Mouse (Mus musculus) erythroid progenitor cell, adult 5-6 weeks (primary cell): ENCODE measurements around the gene Mllt1. TPM values are rescaled to one million over a fixed set of nuclear protein-coding genes. Genes with fewer than 3 reads are reported as not detected.

Experiments used
- ATAC-seq: replicated peaks from 2 replicates; pipeline ENCODE4 v1.8.0; 2016; ENCODE audit warnings: moderate number of reproducible peaks, mild to moderate bottlenecking, moderate TSS enrichment, inconsistent platforms; ENCODE audit not compliant: poor library complexity, low FRiP score, severe bottlenecking
- total RNA-seq, 2 experiments: library from RNA; stranded (forward) in 1 of 2; stranded (reverse) in 1 of 2; fragments of 150-400 nt in 1 of 2; fragments of 186-747, 209-891 nt in 1 of 2; gene quantifications; 2 replicates each; pipeline versions ENCODE4 v1.2.3 to v1.2.4; 2015 to 2017; ENCODE audit warnings: low replicate concordance in 2 of 2

Mllt1 gene
- total RNA-seq, 2 experiments from 2014 or later: 3.4 to 6.4 TPM

DNA sequence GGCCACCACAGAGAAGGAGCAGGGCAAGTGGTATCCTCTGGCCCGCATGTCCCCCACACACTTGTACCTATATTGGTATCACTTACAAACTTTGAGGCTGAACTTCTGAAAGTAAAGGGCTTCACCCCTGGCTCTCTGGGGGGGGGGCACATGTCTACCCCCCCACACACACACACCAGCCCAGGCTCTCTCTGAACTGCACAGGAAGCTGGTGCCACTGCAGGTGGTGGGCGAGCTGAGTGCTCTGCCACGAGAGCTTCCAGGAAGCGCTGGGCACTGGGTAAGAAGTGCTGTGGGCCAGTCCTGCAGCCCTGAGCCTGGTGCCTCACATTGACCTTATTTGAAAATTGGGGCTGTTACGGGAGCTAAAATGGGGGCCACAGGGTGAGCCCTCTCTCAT lies 91.5 kb downstream of the Mllt1 start:
- ATAC-seq: no peak

Other genes with a start within 250 kb of the Mllt1 start
- 46.5 and 90.1 TPM in 2 replicates for gene Ndufa11, start 217.6 kb downstream of the Mllt1 start, total RNA-seq (2015; ENCODE audit: low replicate concordance)
- 54.2 and 67.9 TPM in 2 replicates for gene Ndufa11, start 217.6 kb downstream of the Mllt1 start, total RNA-seq (2017; ENCODE audit: low replicate concordance)
- gene Vmac, start 217.4 kb downstream of the Mllt1 start, total RNA-seq (2015; ENCODE audit: low replicate concordance): 2.1 and 2.2 TPM in 2 replicates
- gene Vmac, start 217.4 kb downstream of the Mllt1 start, total RNA-seq (2017; ENCODE audit: low replicate concordance): not detected in 2 replicates
- not detected in 2 replicates for gene Nrtn, start 177.9 kb downstream of the Mllt1 start, total RNA-seq (2015; ENCODE audit: low replicate concordance)
- gene Nrtn, start 177.9 kb downstream of the Mllt1 start, total RNA-seq (2017; ENCODE audit: low replicate concordance): not detected in 2 replicates
- 6.5 and 7.1 TPM in 2 replicates for gene Dus3l, start 170.7 kb downstream of the Mllt1 start, total RNA-seq (2015; ENCODE audit: low replicate concordance)
- 3.0 and 5.4 TPM in 2 replicates for gene Dus3l, start 170.7 kb downstream of the Mllt1 start, total RNA-seq (2017; ENCODE audit: low replicate concordance)
- not detected in 2 replicates for gene Prr22, start 165.2 kb downstream of the Mllt1 start, total RNA-seq (2015; ENCODE audit: low replicate concordance)
- not detected in 2 replicates for gene Prr22, start 165.2 kb downstream of the Mllt1 start, total RNA-seq (2017; ENCODE audit: low replicate concordance)
- 101 and 107 TPM in 2 replicates for gene Rfx2, start 104.4 kb downstream of the Mllt1 start, total RNA-seq (2015; ENCODE audit: low replicate concordance)
- gene Rfx2, start 104.4 kb downstream of the Mllt1 start, total RNA-seq (2017; ENCODE audit: low replicate concordance): 76.1 and 105 TPM in 2 replicates
- gene Acsbg2, start 61.0 kb downstream of the Mllt1 start, total RNA-seq (2015; ENCODE audit: low replicate concordance): not detected in 2 replicates
- not detected in 2 replicates for gene Acsbg2, start 61.0 kb downstream of the Mllt1 start, total RNA-seq (2017; ENCODE audit: low replicate concordance)
- not detected in 2 replicates for gene 1700061G19Rik, start 59.9 kb downstream of the Mllt1 start, total RNA-seq (2015; ENCODE audit: low replicate concordance)
- not detected in 2 replicates for gene 1700061G19Rik, start 59.9 kb downstream of the Mllt1 start, total RNA-seq (2017; ENCODE audit: low replicate concordance)
- not detected in 2 replicates for gene Acer1, start 46.7 kb upstream of the Mllt1 start, total RNA-seq (2015; ENCODE audit: low replicate concordance)
- not detected in 2 replicates for gene Acer1, start 46.7 kb upstream of the Mllt1 start, total RNA-seq (2017; ENCODE audit: low replicate concordance)
- 2.2 and 26.8 TPM in 2 replicates for gene Clpp, start 54.9 kb upstream of the Mllt1 start, total RNA-seq (2015; ENCODE audit: low replicate concordance)
- 10.8 and 15.7 TPM in 2 replicates for gene Clpp, start 54.9 kb upstream of the Mllt1 start, total RNA-seq (2017; ENCODE audit: low replicate concordance)
- gene Alkbh7, start 61.9 kb upstream of the Mllt1 start, total RNA-seq (2015; ENCODE audit: low replicate concordance): not detected in 2 replicates
- 6.2 TPM in 1 of 2 replicates, not detected in the other for gene Alkbh7, start 61.9 kb upstream of the Mllt1 start, total RNA-seq (2017; ENCODE audit: low replicate concordance)
- gene Pspn, start 64.6 kb upstream of the Mllt1 start, total RNA-seq (2015; ENCODE audit: low replicate concordance): not detected in 2 replicates
- gene Pspn, start 64.6 kb upstream of the Mllt1 start, total RNA-seq (2017; ENCODE audit: low replicate concordance): not detected in 2 replicates
- 57.4 and 61.3 TPM in 2 replicates for gene Gtf2f1, start 75.9 kb upstream of the Mllt1 start, total RNA-seq (2015; ENCODE audit: low replicate concordance)
- gene Gtf2f1, start 75.9 kb upstream of the Mllt1 start, total RNA-seq (2017; ENCODE audit: low replicate concordance): 70.8 and 90.7 TPM in 2 replicates
- not detected in 2 replicates for gene Gm17949, start 76.1 kb upstream of the Mllt1 start, total RNA-seq (2015; ENCODE audit: low replicate concordance)
- gene Gm17949, start 76.1 kb upstream of the Mllt1 start, total RNA-seq (2017; ENCODE audit: low replicate concordance): not detected in 2 replicates
- gene Khsrp, start 96.1 kb upstream of the Mllt1 start, total RNA-seq (2015; ENCODE audit: low replicate concordance): 87.6 and 97.7 TPM in 2 replicates
- gene Khsrp, start 96.1 kb upstream of the Mllt1 start, total RNA-seq (2017; ENCODE audit: low replicate concordance): 85.6 and 85.9 TPM in 2 replicates
- not detected in 2 replicates for gene Slc25a41, start 106.2 kb upstream of the Mllt1 start, total RNA-seq (2015; ENCODE audit: low replicate concordance)
- gene Slc25a41, start 106.2 kb upstream of the Mllt1 start, total RNA-seq (2017; ENCODE audit: low replicate concordance): not detected in 2 replicates
- gene Crb3, start 123.7 kb upstream of the Mllt1 start, total RNA-seq (2015; ENCODE audit: low replicate concordance): not detected in 2 replicates
- gene Crb3, start 123.7 kb upstream of the Mllt1 start, total RNA-seq (2017; ENCODE audit: low replicate concordance): not detected in 2 replicates
- gene Slc25a23, start 124.4 kb upstream of the Mllt1 start, total RNA-seq (2015; ENCODE audit: low replicate concordance): 2.9 and 5.4 TPM in 2 replicates
- not detected in 2 replicates for gene Slc25a23, start 124.4 kb upstream of the Mllt1 start, total RNA-seq (2017; ENCODE audit: low replicate concordance)
- 6.1 and 12.2 TPM in 2 replicates for gene Dennd1c, start 143.1 kb upstream of the Mllt1 start, total RNA-seq (2015; ENCODE audit: low replicate concordance)
- 2.6 and 4.5 TPM in 2 replicates for gene Dennd1c, start 143.1 kb upstream of the Mllt1 start, total RNA-seq (2017; ENCODE audit: low replicate concordance)
- 1.4 TPM in 1 of 2 replicates, not detected in the other for gene Tubb4a, start 152.4 kb upstream of the Mllt1 start, total RNA-seq (2015; ENCODE audit: low replicate concordance)
- gene Tubb4a, start 152.4 kb upstream of the Mllt1 start, total RNA-seq (2017; ENCODE audit: low replicate concordance): not detected in 2 replicates
- not detected in 2 replicates for gene Tnfsf9, start 169.9 kb upstream of the Mllt1 start, total RNA-seq (2015; ENCODE audit: low replicate concordance)
- gene Tnfsf9, start 169.9 kb upstream of the Mllt1 start, total RNA-seq (2017; ENCODE audit: low replicate concordance): not detected in 2 replicates
- gene Cd70, start 214.4 kb upstream of the Mllt1 start, total RNA-seq (2015; ENCODE audit: low replicate concordance): not detected in 2 replicates
- not detected in 2 replicates for gene Cd70, start 214.4 kb upstream of the Mllt1 start, total RNA-seq (2017; ENCODE audit: low replicate concordance)